18 mouse cellular contexts compared by ENCODE assay signal in genomic region chr11:53871786-53872507, GRCm38 (mm10). TPM values are rescaled to one million over a fixed set of nuclear protein-coding genes. Genes with fewer than 3 reads are reported as not detected.
DNase-seq lines count a peak whose midpoint lies in the region; ATAC-seq lines count a peak whose summit lies in the region.
"Had no signal": no experiment of that assay in that cellular context is flagged by ENCODE, and none has a peak within 500 bp of the region (broad histone marks: within the 10 kb centered on the region; RNA-seq: fewer than 3 reads in every experiment).

No protein-coding gene starts in this region.

- DNase-seq in adrenal gland, postnatal 14 days = peak; percentile 51
- DNase-seq in adrenal gland, postnatal 4 days (ENCODE audit: low spot score in 2 of 2) = no peak
- DNase-seq in 416B (ENCODE audit: low read depth) (peak; percentile 64), ZHBTc4 (ENCODE audit: low read depth, low spot score) (peak; percentile 64)
- DNase-seq in c-Kit-positive CD71-positive TER-119-positive erythroid progenitor cells, embryonic 14.5 days (ENCODE audit: low spot score) = no peak
- DNase-seq in retina, postnatal 1 day = no peak
- DNase-seq: B cell, adult 2 months; cerebellum, adult 9-10 months; kidney, adult 18-20 months; liver, embryonic 13.5 days had no signal

- H3K4me1 ChIP-seq in kidney, embryonic 15.5 days = no peaks in the 10 kb centered on the region
- no peaks in the 10 kb centered on the region for H3K4me1 ChIP-seq in kidney, embryonic 16.5 days (ENCODE audit: insufficient read depth, low read length)
- H3K4me1 ChIP-seq: forebrain, embryonic 13.5 days; liver, embryonic 13.5 days; neural tube, embryonic 12.5 days had no signal

- no peak for ATAC-seq in kidney, embryonic 15.5 days (replicated peaks; ENCODE audit: low FRiP score)
- no peak for ATAC-seq in kidney, embryonic 16.5 days (ENCODE audit: low FRiP score, low TSS enrichment)
- ATAC-seq: forebrain, embryonic 13.5 days; hindbrain, embryonic 16.5 days had no signal

- H3K36me3 ChIP-seq in kidney, embryonic 15.5 days = peaks cover 31% of the 10 kb centered on the region
- peaks cover 16% of the 10 kb centered on the region; the same call in 1 of the 2 replicates for H3K36me3 ChIP-seq in kidney, embryonic 16.5 days (ENCODE audit: insufficient read depth, low read length)

- no peaks in the 10 kb centered on the region for H3K27me3 ChIP-seq in kidney, embryonic 15.5 days
- H3K27me3 ChIP-seq in kidney, embryonic 16.5 days (ENCODE audit: insufficient read depth, low read length) = no peaks in the 10 kb centered on the region
- H3K27me3 ChIP-seq: forebrain, embryonic 13.5 days; liver, embryonic 13.5 days; megakaryocyte, embryonic 14.5 days; neural tube, embryonic 12.5 days had no signal

- no peak overlapping the region for H3K9ac ChIP-seq in kidney, embryonic 15.5 days
- no peak overlapping the region for H3K9ac ChIP-seq in kidney, embryonic 16.5 days (replicated peaks; ENCODE audit: low read length)
- H3K9ac ChIP-seq: forebrain, embryonic 13.5 days; liver, embryonic 13.5 days; neural tube, embryonic 12.5 days had no signal

- WGBS in kidney, embryonic 15.5 days = 80% methylated on average over 2 of the region's 2 CpGs
- 81% methylated on average over 2 of the region's 2 CpGs for WGBS in kidney, embryonic 16.5 days

- H3K9me3 ChIP-seq in kidney, embryonic 15.5 days (replicated peaks) = no peaks in the 10 kb centered on the region
- H3K9me3 ChIP-seq in kidney, embryonic 16.5 days (ENCODE audit: low read length) = no peaks in the 10 kb centered on the region
- H3K9me3 ChIP-seq: forebrain, embryonic 13.5 days; G1E; liver, embryonic 13.5 days; megakaryocyte, embryonic 14.5 days; neural tube, embryonic 12.5 days had no signal

- H3K4me3 ChIP-seq in kidney, embryonic 15.5 days (replicated peaks) = no peak overlapping the region
- no peak overlapping the region for H3K4me3 ChIP-seq in kidney, embryonic 16.5 days (ENCODE audit: low read length)
- H3K4me3 ChIP-seq: forebrain, embryonic 13.5 days; liver, embryonic 13.5 days; megakaryocyte, embryonic 14.5 days; neural tube, embryonic 12.5 days had no signal

- no peak overlapping the region for H3K4me2 ChIP-seq in kidney, embryonic 15.5 days
- no peak overlapping the region for H3K4me2 ChIP-seq in kidney, embryonic 16.5 days (replicated peaks; ENCODE audit: low read depth, low read length)
- H3K4me2 ChIP-seq: forebrain, embryonic 13.5 days; liver, embryonic 13.5 days; neural tube, embryonic 12.5 days had no signal

- H3K27ac ChIP-seq in kidney, embryonic 15.5 days = 0 out of 2 replicates have a peak overlapping the region, but pooled peaks have one; percentile 1
- no peak overlapping the region for H3K27ac ChIP-seq in kidney, embryonic 16.5 days (ENCODE audit: low read length)
- H3K27ac ChIP-seq: forebrain, embryonic 13.5 days; liver, embryonic 13.5 days; neural tube, embryonic 12.5 days had no signal

RNA-seq across cellular contexts. Expression of gene Gm12216, which starts 12.9 kb away (rescaled TPM):
- 4.6 and 6.0 TPM in 2 replicates for total RNA-seq in adrenal gland, postnatal 14 days (2021)
- total RNA-seq in adrenal gland, postnatal 4 days (2021) = 10 to 100 TPM in 1 of 2 experiments, 1 to 10 TPM in 1; 7.9 to 10.6 TPM
- 1.3 and 1.6 TPM in 2 replicates for polyA plus RNA-seq in kidney, embryonic 15.5 days (2015; fragmentation: Nextera tagmentation; extraction: Ambion mirVana)
- polyA plus RNA-seq in kidney, embryonic 16.5 days (2015; fragmentation: Nextera tagmentation; extraction: Ambion mirVana) = 1.1 and 2.1 TPM in 2 replicates
- total RNA-seq: midbrain, postnatal 0 days had no signal
- polyA plus RNA-seq: G1E; neural tube, embryonic 12.5 days had no signal

RNA-seq across cellular contexts. Expression of gene Slc22a5, which starts 19.5 kb away (rescaled TPM):
- total RNA-seq in adrenal gland, postnatal 14 days (2021) = 42.5 and 48.6 TPM in 2 replicates
- total RNA-seq in adrenal gland, postnatal 4 days (2021) = 10 to 100 TPM; 22.0 to 31.1 TPM
- 12.6 and 14.1 TPM in 2 replicates for polyA plus RNA-seq in kidney, embryonic 15.5 days (2015; fragmentation: Nextera tagmentation; extraction: Ambion mirVana)
- polyA plus RNA-seq in kidney, embryonic 16.5 days (2015; fragmentation: Nextera tagmentation; extraction: Ambion mirVana) = 17.3 and 18.4 TPM in 2 replicates

Comparison
In these comparisons a context has a peak if more than half of its experiments do, and no peak if none do; other contexts are left out.
1. DNase-seq: peak in adrenal gland, postnatal 14 days (single experiment), 416B (single experiment) and ZHBTc4 (single experiment); none in adrenal gland, postnatal 4 days (0 of 2), c-Kit-positive CD71-positive TER-119-positive erythroid progenitor cells, embryonic 14.5 days (single experiment) and retina, postnatal 1 day (single experiment).